Mouse (Mus musculus) testis, adult 2 months (tissue): ENCODE data around the gene Pdhb.

ENCODE experiments used
- CTCF ChIP-seq: fragments of 200-500 bp; IDR thresholded peaks from 2 replicates; pipeline ENCODE4 v1.5.1; 2012; ENCODE audit warnings: low read depth, mild to moderate bottlenecking, inconsistent platforms, low read length, moderate library complexity; ENCODE audit not compliant: control insufficient read depth, insufficient read depth, insufficient replicate concordance
- POLR2A ChIP-seq: fragments of 200-500 bp; IDR thresholded peaks from 2 replicates; pipeline ENCODE4 v1.6.1; 2012; ENCODE audit warnings: low read depth, mild to moderate bottlenecking, inconsistent platforms, low read length, moderate library complexity; ENCODE audit not compliant: control insufficient read depth

GRCm38 (mm10) chr14:8159141-8159540 is 13.7 kb downstream of the Pdhb start:
- TF ChIP-seq POLR2A (no peak), CTCF (no peak)
